Mouse (Mus musculus) adrenal gland, postnatal 14 days (tissue): ENCODE results near the gene Ttc1. TPM values are rescaled to one million over a fixed set of nuclear protein-coding genes. Genes with fewer than 3 reads are reported as not detected.

Experiments
- DNase-seq: peaks from one replicate; pipeline ENCODE4 v3.0.0; 2021; ENCODE audit warnings: mixed read lengths
- total RNA-seq: library from RNA; stranded (reverse); gene quantifications from 2 replicates; pipeline ENCODE4 v1.2.3, GENCODE M21; 2021

Ttc1 gene
- total RNA-seq, 1 experiment from 2014 or later = 51.2 TPM

GRCm38 (mm10) chr11:43705751-43706150 is 42.1 kb downstream of the Ttc1 start:
- no peak for DNase-seq

GRCm38 (mm10) chr11:43703552-43703951 is 44.3 kb downstream of the Ttc1 start:
- DNase-seq = peak; percentile 15

DNA sequence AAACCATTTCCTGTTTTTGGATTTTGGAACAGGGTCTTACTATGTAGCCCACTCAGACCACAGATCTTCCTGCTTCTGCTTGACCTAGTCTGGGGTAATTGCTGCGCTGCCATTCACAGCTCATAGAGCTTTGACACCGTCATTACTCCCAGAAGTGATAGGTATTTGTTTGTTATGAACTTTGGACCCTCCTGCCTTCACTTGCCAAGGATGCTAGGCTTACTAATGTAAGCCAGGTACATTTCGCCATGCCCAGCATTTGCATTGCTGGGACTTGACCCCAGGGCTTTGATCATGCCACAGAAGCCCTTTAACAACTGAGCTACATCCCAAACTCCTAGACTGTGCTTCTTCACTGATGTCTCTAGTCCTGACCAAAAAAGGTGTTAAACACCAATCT is 47.5 kb downstream of the Ttc1 start:
- DNase-seq = no peak

- no peak for DNase-seq
These were observed 49.2 kb downstream of the Ttc1 start for GRCm38 (mm10) chr11:43698621-43699020.

GRCm38 (mm10) chr11:43696623-43697022 is 51.2 kb downstream of the Ttc1 start:
- no peak for DNase-seq

DNA sequence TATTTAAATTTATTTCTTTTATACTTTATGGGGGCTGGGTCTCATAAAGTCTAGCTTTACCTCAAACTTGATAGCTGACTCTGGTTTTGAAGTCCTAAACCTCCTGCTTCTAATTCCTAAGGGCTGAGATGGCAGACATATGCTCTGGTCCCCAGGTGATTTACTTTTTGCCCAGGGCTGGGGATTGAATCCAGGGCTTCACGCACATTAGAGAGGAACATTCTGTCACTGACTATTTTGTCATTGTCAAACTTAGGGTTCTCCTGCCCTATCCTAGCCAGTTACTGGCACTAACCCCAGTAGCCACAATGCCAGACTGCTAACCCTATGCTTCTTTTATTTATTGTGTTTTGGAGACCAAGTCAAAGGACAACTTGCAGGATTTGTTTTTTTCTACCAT is 59.0 kb downstream of the Ttc1 start:
- no peak for DNase-seq

DNA sequence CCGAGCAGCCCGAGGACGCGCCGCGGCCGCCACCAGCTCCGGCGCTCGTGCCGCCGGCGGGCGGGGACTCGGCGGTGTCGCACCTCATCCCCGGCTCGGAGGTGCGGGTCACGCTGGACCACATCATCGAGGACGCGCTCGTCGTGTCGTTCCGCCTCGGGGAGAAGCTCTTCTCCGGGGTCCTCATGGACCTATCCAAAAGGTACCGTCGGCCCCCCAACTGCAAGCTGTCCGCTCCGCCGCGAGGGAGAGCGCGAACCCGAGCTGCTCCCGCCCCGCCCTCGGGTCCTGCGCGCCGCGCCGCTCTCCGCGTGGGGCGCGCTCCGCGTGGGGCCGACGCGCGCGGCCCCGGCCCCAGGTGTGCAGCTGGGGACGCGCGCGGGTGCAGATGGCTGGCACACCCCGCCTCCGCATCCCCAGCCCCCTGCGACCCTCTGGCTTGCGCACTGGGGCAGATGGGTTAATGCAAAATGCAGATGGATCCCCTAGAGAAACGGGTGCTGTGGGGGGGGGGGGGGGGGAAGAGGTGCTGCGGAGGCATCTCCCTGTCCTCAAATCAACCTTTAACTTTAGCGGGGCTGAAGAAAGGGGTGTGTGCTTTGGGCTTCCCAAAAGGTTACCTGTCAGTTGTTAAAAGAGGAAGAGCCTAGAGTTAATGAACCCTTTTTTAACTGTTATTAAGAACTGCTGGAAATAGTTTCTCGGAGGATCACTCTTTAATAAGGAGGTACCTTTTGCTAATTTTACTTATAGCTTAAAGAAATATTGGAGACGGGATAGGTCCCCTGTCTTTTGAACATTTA is 65.2 kb downstream of the Ttc1 start:
- DNase-seq = peak; percentile 74

DNA sequence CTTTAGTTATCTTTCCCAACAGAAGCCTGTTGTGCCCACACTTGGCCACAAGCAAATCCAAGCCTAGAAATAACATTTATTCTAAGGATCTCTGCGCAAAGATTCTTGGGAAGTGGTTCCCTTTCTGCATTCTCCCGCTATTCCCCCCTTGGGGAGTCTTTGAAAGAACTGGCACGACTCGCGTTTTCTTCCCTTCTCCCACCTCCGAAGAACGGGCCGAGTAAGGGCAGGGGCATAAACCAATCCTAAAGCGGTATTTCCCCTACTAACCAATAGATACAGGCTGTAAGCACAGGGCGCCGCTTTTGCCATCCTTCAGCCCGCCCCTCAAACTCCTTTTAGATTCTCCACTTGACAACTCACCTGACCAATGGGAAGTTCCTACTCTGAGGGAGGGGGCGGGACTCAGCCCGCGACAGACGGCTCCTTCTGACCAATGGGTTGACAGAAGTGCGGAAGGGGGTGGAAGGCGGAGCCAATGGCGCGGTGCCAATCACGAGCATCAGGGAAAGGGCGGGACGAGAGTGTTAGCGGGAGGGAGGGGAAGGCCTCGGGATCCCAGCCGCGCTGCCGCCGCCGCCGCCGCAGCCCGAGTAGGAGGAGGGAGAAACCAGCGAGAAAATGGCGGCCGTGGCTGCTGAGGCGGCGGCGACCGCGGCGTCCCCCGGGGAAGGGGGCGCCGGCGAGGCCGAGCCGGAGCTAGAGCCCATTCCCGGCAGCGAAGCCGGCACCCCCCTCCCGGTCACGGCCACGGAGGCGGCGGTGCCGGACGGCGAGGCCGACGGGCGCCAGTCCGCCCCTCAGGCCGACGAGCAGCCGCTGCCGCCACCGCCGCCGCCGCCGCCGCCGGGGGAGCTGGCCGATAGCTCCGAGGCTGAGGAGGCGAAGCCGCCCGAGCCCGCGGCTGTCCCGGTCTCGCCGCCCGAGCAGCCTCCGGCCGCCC is 66.1 kb downstream of the Ttc1 start, which contains the start of gene Pwwp2a:
Gene Pwwp2a, plus strand, starts transcription at position 527 of the 943 bp plus-strand sequence.
- peak; percentile 100 for DNase-seq

Other genes with a start within 250 kb of the Ttc1 start
- 5.0 and 7.7 TPM in 2 replicates for gene Ccnjl, start 219.2 kb downstream of the Ttc1 start, total RNA-seq
- gene 4933415A04Rik, start 161.0 kb downstream of the Ttc1 start, total RNA-seq = 1.6 and 1.7 TPM in 2 replicates
- gene Fabp6, start 146.5 kb downstream of the Ttc1 start, total RNA-seq = not detected in 2 replicates
- gene Pwwp2a, start 66.0 kb downstream of the Ttc1 start, total RNA-seq = 33.0 and 37.4 TPM in 2 replicates
- 2.7 and 6.9 TPM in 2 replicates for gene Adra1b, start 153.2 kb upstream of the Ttc1 start, total RNA-seq